Mouse (Mus musculus) kidney, postnatal 14 days (tissue): Measurements from ENCODE around the gene Sbds.

Source experiments
- DNase-seq: peaks from one replicate; pipeline ENCODE4 v3.0.0; 2022; ENCODE audit warnings: mixed read lengths

Sbds gene

GRCm38 (mm10) chr5:130197454-130197853 lies 57.9 kb downstream of the Sbds start:
- no peak for DNase-seq

GRCm38 (mm10) chr5:130196307-130196706 lies 59.0 kb downstream of the Sbds start:
- DNase-seq: no peak
